Mouse (Mus musculus) kidney, embryonic 14.5 days (tissue): Measurements from ENCODE around the gene Fcf1. TPM values are rescaled to one million over a fixed set of nuclear protein-coding genes. Genes with fewer than 3 reads are reported as not detected.

Source experiments
- ATAC-seq: fragments of 200-750 bp; cut with Nextera tagmentation; 2 replicates; pipeline ENCODE4 v1.8.0; 2017; ENCODE audit warnings: moderate number of reproducible peaks, mild to moderate bottlenecking, moderate TSS enrichment, moderate library complexity; ENCODE audit not compliant: low FRiP score, low TSS enrichment
- H3K27ac ChIP-seq: fragments of 300-500 bp; sonication (generic); 2 replicates; pipeline ENCODE4 v1.5.1; 2014; ENCODE audit warnings: low read depth, mild to moderate bottlenecking, low read length, moderate library complexity, mixed read lengths
- H3K27me3 ChIP-seq: fragments of 300-500 bp; sonication (generic); 2 replicates; pipeline ENCODE4 v1.6.1; 2014; ENCODE audit warnings: mild to moderate bottlenecking, low read length; ENCODE audit not compliant: control insufficient read depth, insufficient read depth
- H3K36me3 ChIP-seq: fragments of 300-500 bp; sonication (generic); 2 replicates; pipeline ENCODE4 v1.6.1; 2014; ENCODE audit warnings: low read length, mixed read lengths; ENCODE audit not compliant: control insufficient read depth, insufficient read depth
- H3K4me1 ChIP-seq: fragments of 300-500 bp; sonication (generic); 2 replicates; pipeline ENCODE4 v1.6.1; 2014; ENCODE audit warnings: low read length, mixed read lengths; ENCODE audit not compliant: control insufficient read depth, insufficient read depth
- H3K4me2 ChIP-seq: fragments of 300-500 bp; sonication (generic); replicated peaks from 2 replicates; pipeline ENCODE4 v1.6.1; 2014; ENCODE audit warnings: low read depth, mild to moderate bottlenecking, low read length
- H3K4me3 ChIP-seq: fragments of 300-500 bp; sonication (generic); 2 replicates; pipeline ENCODE4 v1.5.1; 2014; ENCODE audit warnings: mild to moderate bottlenecking, low read length
- H3K9ac ChIP-seq: fragments of 300-500 bp; sonication (generic); 2 replicates; pipeline ENCODE4 v1.6.1; 2014; ENCODE audit warnings: low read depth, mild to moderate bottlenecking, low read length, moderate library complexity
- H3K9me3 ChIP-seq: fragments of 300-500 bp; sonication (generic); 2 replicates; pipeline ENCODE4 v1.6.1; 2016; ENCODE audit warnings: low read length; ENCODE audit not compliant: control insufficient read depth
- WGBS: fragments of 180-500 bp; shearing (Covaris S2); extraction: QIAGEN DNeasy Blood & Tissue Kit; methylation state at CpG from one replicate; pipeline ENCODE4 v1.1.7; 2014; 5-methylcytosine and 5-hydroxymethylcytosine counted together
- polyA plus RNA-seq: library from polyadenylated mRNA; unstranded; fragments of >200 nt; fragmentation: Nextera tagmentation; extraction: Ambion mirVana; gene quantifications from 2 replicates; pipeline ENCODE4 v1.2.1, GENCODE M21; 2014

Gene Fcf1
- 153 and 212 TPM in 2 replicates for polyA plus RNA-seq

GRCm38 (mm10) chr12:84970428-84971096 lies at the start of gene Fcf1, which contains the start of gene Arel1:
Gene Fcf1 (plus strand): TSS chr12:84970897.
Gene Arel1 (minus strand): TSS chr12:84970900.
- ATAC-seq, result peak; percentile 81
- WGBS, result under 1% methylated on average over 41 of the region's 42 CpGs
- no peak within 1 kb of the TSS for H3K27ac ChIP-seq

GRCm38 (mm10) chr12:84921881-84922419 lies 48.7 kb upstream of the Fcf1 start:
- Histone ChIP-seq H3K36me3 (peaks cover 71% of the 10 kb centered on the region), H3K9me3 (no peaks in the 10 kb centered on the region), H3K4me3 (no peak overlapping the region), H3K4me1 (no peaks in the 10 kb centered on the region), H3K4me2 (no peak overlapping the region), H3K27ac (no peak overlapping the region), H3K27me3 (no peaks in the 10 kb centered on the region), H3K9ac (no peak overlapping the region)
- ATAC-seq, result no peak
- 81% methylated on average over 8 of the region's 8 CpGs for WGBS

More at GRCm38 (mm10) chr12:84970428-84971096, at the start of gene Fcf1, which contains the start of gene Arel1:
- H3K9ac ChIP-seq, result peak within 1 kb of the TSS; percentile 79
- H3K4me2 ChIP-seq, result peak within 1 kb of the TSS; percentile 89
- H3K36me3 ChIP-seq, result peaks cover 26% of the 10 kb centered on the region
- no peaks in the 10 kb centered on the region for H3K9me3 ChIP-seq
- H3K4me3 ChIP-seq, result peak within 1 kb of the TSS; percentile 95
- peaks cover 11% of the 10 kb centered on the region for H3K4me1 ChIP-seq
- H3K27me3 ChIP-seq, result no peaks in the 10 kb centered on the region

GRCm38 (mm10) chr12:84924324-84924723 lies 46.4 kb upstream of the Fcf1 start:
- no peak for ATAC-seq
- Histone ChIP-seq H3K9me3 (no peaks in the 10 kb centered on the region), H3K4me3 (no peak overlapping the region), H3K4me1 (no peaks in the 10 kb centered on the region), H3K9ac (no peak overlapping the region), H3K4me2 (no peak overlapping the region), H3K27me3 (no peaks in the 10 kb centered on the region), H3K27ac (no peak overlapping the region), H3K36me3 (peaks cover 67% of the 10 kb centered on the region)
- WGBS, result 90% methylated on average over 5 of the region's 5 CpGs

- Histone ChIP-seq H3K4me1 (no peaks in the 10 kb centered on the region), H3K4me2 (no peak overlapping the region), H3K27me3 (no peaks in the 10 kb centered on the region), H3K9ac (no peak overlapping the region), H3K9me3 (no peaks in the 10 kb centered on the region), H3K27ac (no peak overlapping the region), H3K4me3 (no peak overlapping the region), H3K36me3 (peaks cover 64% of the 10 kb centered on the region)
- no peak for ATAC-seq
- 92% methylated on average over 6 of the region's 6 CpGs for WGBS
These were observed 44.2 kb upstream of the Fcf1 start for GRCm38 (mm10) chr12:84926542-84926941.

GRCm38 (mm10) chr12:84932210-84932609 lies 38.5 kb upstream of the Fcf1 start:
- peaks cover 53% of the 10 kb centered on the region for H3K36me3 ChIP-seq
- H3K9ac ChIP-seq, result no peak overlapping the region
- H3K27me3 ChIP-seq, result no peaks in the 10 kb centered on the region
- WGBS, result 95% methylated on average over 6 of the region's 6 CpGs
- no peak overlapping the region for H3K4me2 ChIP-seq
- no peak for ATAC-seq
- H3K4me3 ChIP-seq, result no peak overlapping the region
- H3K4me1 ChIP-seq, result no peaks in the 10 kb centered on the region
- H3K27ac ChIP-seq, result no peak overlapping the region
- H3K9me3 ChIP-seq, result no peaks in the 10 kb centered on the region

GRCm38 (mm10) chr12:84935343-84935742 lies 35.4 kb upstream of the Fcf1 start:
- Histone ChIP-seq H3K27me3 (no peaks in the 10 kb centered on the region), H3K9ac (no peak overlapping the region), H3K4me3 (no peak overlapping the region), H3K9me3 (no peaks in the 10 kb centered on the region), H3K4me2 (no peak overlapping the region), H3K36me3 (peaks cover 45% of the 10 kb centered on the region; the same call in 1 of the 2 replicates), H3K4me1 (no peaks in the 10 kb centered on the region), H3K27ac (no peak overlapping the region)
- no peak for ATAC-seq
- 85% methylated on average over 5 of the region's 5 CpGs for WGBS

- no peak overlapping the region for H3K27ac ChIP-seq
- H3K27me3 ChIP-seq, result no peaks in the 10 kb centered on the region
- no peak overlapping the region for H3K4me2 ChIP-seq
- H3K9me3 ChIP-seq, result no peaks in the 10 kb centered on the region
- no peak overlapping the region for H3K9ac ChIP-seq
- H3K36me3 ChIP-seq, result peaks cover 39% of the 10 kb centered on the region
- ATAC-seq, result no peak
- WGBS, result 96% methylated on average over 7 of the region's 7 CpGs
- H3K4me3 ChIP-seq, result no peak overlapping the region
- H3K4me1 ChIP-seq, result no peaks in the 10 kb centered on the region
These were observed 31.6 kb upstream of the Fcf1 start for GRCm38 (mm10) chr12:84939117-84939516.

- Histone ChIP-seq H3K9ac (no peak overlapping the region), H3K36me3 (peaks cover 27% of the 10 kb centered on the region), H3K27ac (no peak overlapping the region), H3K27me3 (no peaks in the 10 kb centered on the region), H3K4me3 (no peak overlapping the region), H3K4me1 (no peaks in the 10 kb centered on the region), H3K4me2 (no peak overlapping the region), H3K9me3 (no peaks in the 10 kb centered on the region)
- ATAC-seq, result no peak
- 89% methylated on average over 7 of the region's 7 CpGs for WGBS
These were observed 30.4 kb upstream of the Fcf1 start for GRCm38 (mm10) chr12:84940343-84940742.

- Histone ChIP-seq H3K9ac (no peak overlapping the region), H3K27me3 (no peaks in the 10 kb centered on the region), H3K4me2 (no peak overlapping the region), H3K27ac (no peak overlapping the region), H3K4me3 (no peak overlapping the region), H3K36me3 (peaks cover 27% of the 10 kb centered on the region), H3K9me3 (no peaks in the 10 kb centered on the region), H3K4me1 (no peaks in the 10 kb centered on the region)
- WGBS, result 94% methylated on average over 13 of the region's 13 CpGs
- no peak for ATAC-seq
These were observed 29.0 kb upstream of the Fcf1 start for GRCm38 (mm10) chr12:84941717-84942116.
